In genomic region chr4:101336811-101337210, GRCm38 (mm10) we compare ENCODE assay signal across 18 mouse cellular contexts.
DNase-seq lines count a peak whose midpoint lies in the region; ATAC-seq and TF ChIP-seq lines count a peak whose summit lies in the region.
"Had no signal": no experiment of that assay in that cellular context is flagged by ENCODE, and none has a peak within 500 bp of the region (broad histone marks: within the 10 kb centered on the region; RNA-seq: fewer than 3 reads in every experiment).

No protein-coding gene starts in this region.

- 0 out of 2 replicates have a peak overlapping the region, but pooled peaks have one; percentile 4 for H3K9ac ChIP-seq in heart, embryonic 11.5 days (ENCODE audit: low read depth, low read length)
- H3K9ac ChIP-seq in lung, embryonic 14.5 days = no peak overlapping the region
- no peak overlapping the region for H3K9ac ChIP-seq in intestine, postnatal 0 days (ENCODE audit: low read depth, low read length)
- H3K9ac ChIP-seq: heart, embryonic 15.5 days; limb, embryonic 13.5 days; liver, embryonic 14.5 days had no signal

- no peak for TF ChIP-seq CTCF in lung, embryonic 14.5 days (IDR thresholded peaks at IDR 0.05; ENCODE audit: low read depth)
- TF ChIP-seq CTCF in lung, adult 2 months (IDR thresholded peaks at IDR 0.05; ENCODE audit: insufficient read depth, low read length) = no peak
- TF ChIP-seq CTCF in intestine, postnatal 0 days (IDR thresholded peaks at IDR 0.05; ENCODE audit: low read depth) = no peak

- H3K27me3 ChIP-seq in heart, embryonic 11.5 days (ENCODE audit: control insufficient read depth, insufficient read depth, low read length) = no peaks in the 10 kb centered on the region
- no peaks in the 10 kb centered on the region for H3K27me3 ChIP-seq in lung, embryonic 14.5 days (ENCODE audit: insufficient read depth, low read length)
- H3K27me3 ChIP-seq in intestine, postnatal 0 days (replicated peaks; ENCODE audit: control insufficient read depth, insufficient read depth, low read length) = no peaks in the 10 kb centered on the region
- H3K27me3 ChIP-seq: heart, embryonic 15.5 days; limb, embryonic 13.5 days had no signal

- peaks cover 6% of the 10 kb centered on the region for H3K4me1 ChIP-seq in heart, embryonic 11.5 days (ENCODE audit: control insufficient read depth, insufficient read depth, low read length)
- peaks cover 5% of the 10 kb centered on the region; the same call in 1 of the 2 replicates for H3K4me1 ChIP-seq in lung, embryonic 14.5 days (ENCODE audit: insufficient read depth)
- peaks cover 4% of the 10 kb centered on the region for H3K4me1 ChIP-seq in lung, adult 2 months (ENCODE audit: control insufficient read depth, insufficient read depth, low read length)
- no peaks in the 10 kb centered on the region; the same call in 1 of the 2 replicates for H3K4me1 ChIP-seq in intestine, postnatal 0 days (replicated peaks; ENCODE audit: control insufficient read depth, insufficient read depth, low read length)

- H3K27ac ChIP-seq in heart, embryonic 11.5 days (ENCODE audit: low read depth, low read length) = no peak overlapping the region
- no peak overlapping the region for H3K27ac ChIP-seq in lung, embryonic 14.5 days (ENCODE audit: low read depth)
- H3K27ac ChIP-seq in intestine, postnatal 0 days (ENCODE audit: low read depth, low read length) = no peak overlapping the region
- H3K27ac ChIP-seq: embryonic facial prominence, embryonic 10.5 days; heart, embryonic 15.5 days; hindbrain, embryonic 10.5 days; hindbrain, postnatal 0 days; limb, embryonic 13.5 days; liver, embryonic 14.5 days had no signal

- ATAC-seq in heart, embryonic 11.5 days (replicated peaks; ENCODE audit: insufficient number of reproducible peaks, low FRiP score, low TSS enrichment) = no peak
- ATAC-seq in lung, embryonic 14.5 days (ENCODE audit: insufficient read depth) = peak; percentile 10; the same call in 1 of the 2 replicates
- ATAC-seq in intestine, postnatal 0 days = 0 out of 2 replicates have a peak, but pooled peaks have one; percentile 10
- ATAC-seq in megakaryocyte, adult 5-6 weeks (ENCODE audit: poor library complexity, severe bottlenecking) = no peak
- ATAC-seq: hindbrain, postnatal 0 days had no signal

- H3K36me3 ChIP-seq in heart, embryonic 11.5 days (ENCODE audit: control insufficient read depth, insufficient read depth, low read length) = no peaks in the 10 kb centered on the region
- no peaks in the 10 kb centered on the region for H3K36me3 ChIP-seq in lung, embryonic 14.5 days (ENCODE audit: insufficient read depth)
- H3K36me3 ChIP-seq in intestine, postnatal 0 days (ENCODE audit: control insufficient read depth, insufficient read depth) = no peaks in the 10 kb centered on the region
- H3K36me3 ChIP-seq: embryonic facial prominence, embryonic 10.5 days; heart, embryonic 15.5 days; hindbrain, embryonic 10.5 days; limb, embryonic 13.5 days had no signal

- no peak for TF ChIP-seq POLR2A in lung, adult 2 months (IDR thresholded peaks at IDR 0.05; ENCODE audit: borderline replicate concordance, extremely low read depth, low read depth, low read length)

- no peaks in the 10 kb centered on the region for H3K9me3 ChIP-seq in heart, embryonic 11.5 days (replicated peaks; ENCODE audit: control insufficient read depth, low read length)
- H3K9me3 ChIP-seq in lung, embryonic 14.5 days (ENCODE audit: low read depth, low read length) = no peaks in the 10 kb centered on the region
- H3K9me3 ChIP-seq in intestine, postnatal 0 days (ENCODE audit: control insufficient read depth) = no peaks in the 10 kb centered on the region
- H3K9me3 ChIP-seq: embryonic facial prominence, embryonic 10.5 days; heart, embryonic 15.5 days; hindbrain, embryonic 10.5 days; limb, embryonic 13.5 days had no signal

- no peak for DNase-seq in heart, postnatal 4 days
- peak; percentile 47 for DNase-seq in lung, embryonic 14.5 days
- no peak for DNase-seq in lung, adult 2 months
- DNase-seq in adrenal gland, postnatal 14 days = peak; percentile 41
- DNase-seq: cerebellum, adult 9-10 months; lung, postnatal 14 days; right cerebral cortex, adult 18-20 months; spleen, adult 18-20 months; thymus, adult 18-20 months had no signal

- H3K4me3 ChIP-seq in heart, embryonic 11.5 days (ENCODE audit: low read depth, low read length) = no peak overlapping the region
- no peak overlapping the region for H3K4me3 ChIP-seq in lung, embryonic 14.5 days (ENCODE audit: low read depth, low read length)
- H3K4me3 ChIP-seq in lung, adult 2 months (replicated peaks; ENCODE audit: extremely low read depth, low read depth, low read length) = no peak overlapping the region
- H3K4me3 ChIP-seq in intestine, postnatal 0 days (ENCODE audit: low read depth, low read length) = no peak overlapping the region
- H3K4me3 ChIP-seq: embryonic facial prominence, embryonic 10.5 days; heart, embryonic 15.5 days; hindbrain, embryonic 10.5 days; limb, embryonic 13.5 days had no signal

- 24% methylated on average over 4 of the region's 4 CpGs for WGBS in heart, embryonic 11.5 days (ENCODE audit: insufficient replicate concordance)
- 29% methylated on average over 4 of the region's 4 CpGs for WGBS in lung, embryonic 14.5 days
- WGBS in lung, adult 2 months = 59% methylated on average over 4 of the region's 4 CpGs
- 32% methylated on average over 4 of the region's 4 CpGs for WGBS in intestine, postnatal 0 days

- no peak overlapping the region for H3K4me2 ChIP-seq in heart, embryonic 11.5 days
- no peak overlapping the region for H3K4me2 ChIP-seq in lung, embryonic 14.5 days
- H3K4me2 ChIP-seq in intestine, postnatal 0 days (replicated peaks; ENCODE audit: low read depth) = no peak overlapping the region
- H3K4me2 ChIP-seq: heart, embryonic 15.5 days; limb, embryonic 13.5 days had no signal

Comparison
In these comparisons a context has a peak if more than half of its experiments do, and no peak if none do; other contexts are left out.
1. DNase-seq: peak in lung, embryonic 14.5 days (single experiment) and adrenal gland, postnatal 14 days (single experiment); none in heart, postnatal 4 days (single experiment) and lung, adult 2 months (single experiment).
2. ATAC-seq: peak in lung, embryonic 14.5 days (single experiment) and intestine, postnatal 0 days (single experiment); none in heart, embryonic 11.5 days (single experiment) and megakaryocyte, adult 5-6 weeks (single experiment).